Mouse (Mus musculus) layer of hippocampus, adult 8-10 months (tissue): Measurements from ENCODE around the gene Rab6b. TPM values are rescaled to one million over a fixed set of nuclear protein-coding genes. Genes with fewer than 3 reads are reported as not detected.

Experiments
- DNase-seq, 2 experiments: peaks; one replicate each; pipeline ENCODE4 v3.0.0; 2022; ENCODE audit warnings: low spot score in 2 of 2
- total RNA-seq, 4 experiments: library from RNA; stranded (reverse); gene quantifications; 2 replicates each; pipeline ENCODE4 v1.2.4; 2022

Gene Rab6b
- total RNA-seq, 4 experiments from 2014 or later: 390 to 451 (median 427) TPM

- DNase-seq: peak; percentile 88 to 90
Measured at GRCm38 (mm10) chr9:103201561-103202260, 90.1 kb downstream of the Rab6b start, which contains the start of gene Srprb. Gene Srprb (minus strand): TSS chr9:103202137.

GRCm38 (mm10) chr9:103205786-103206185 lies 94.2 kb downstream of the Rab6b start:
- DNase-seq: no peak

- DNase-seq: peak; percentile 32 to 55
Measured at GRCm38 (mm10) chr9:103207846-103208245, 96.3 kb downstream of the Rab6b start.

GRCm38 (mm10) chr9:103208802-103209423 lies 97.3 kb downstream of the Rab6b start:
- no peak for DNase-seq

- DNase-seq: no peak
Measured at GRCm38 (mm10) chr9:103212654-103213420, 101.2 kb downstream of the Rab6b start.

- DNase-seq: no peak
Measured at GRCm38 (mm10) chr9:103213631-103214030, 102.0 kb downstream of the Rab6b start.

GRCm38 (mm10) chr9:103214281-103214680 lies 102.7 kb downstream of the Rab6b start:
- DNase-seq: no peak

- DNase-seq: no peak
Measured at GRCm38 (mm10) chr9:103224721-103225120, 113.1 kb downstream of the Rab6b start.

GRCm38 (mm10) chr9:103225464-103225863 lies 113.9 kb downstream of the Rab6b start:
- DNase-seq: no peak

- no peak for DNase-seq
Measured at GRCm38 (mm10) chr9:103226806-103227205, 115.2 kb downstream of the Rab6b start.

GRCm38 (mm10) chr9:103227760-103228159 lies 116.2 kb downstream of the Rab6b start:
- DNase-seq: no peak

GRCm38 (mm10) chr9:103228370-103229003 lies 116.9 kb downstream of the Rab6b start:
- DNase-seq: no peak

- no peak for DNase-seq
Measured at GRCm38 (mm10) chr9:103229037-103229867, 117.7 kb downstream of the Rab6b start.

GRCm38 (mm10) chr9:103230151-103230951 lies 118.8 kb downstream of the Rab6b start, which contains the start of the genes Gm20425 and Trf:
Gene Gm20425 (minus strand): TSS chr9:103230307.
Gene Trf (minus strand): TSS chr9:103230444.
- DNase-seq: peak; percentile 73 to 83

- no peak for DNase-seq
Measured at GRCm38 (mm10) chr9:103232232-103233005, 120.8 kb downstream of the Rab6b start.

GRCm38 (mm10) chr9:103233006-103233395 lies 121.4 kb downstream of the Rab6b start:
- DNase-seq: no peak

- no peak for DNase-seq
Measured at GRCm38 (mm10) chr9:103234059-103234458, 122.5 kb downstream of the Rab6b start.

- DNase-seq: peak in 1 of 2 experiments; percentile 23
Measured at GRCm38 (mm10) chr9:103234565-103235165, 123.1 kb downstream of the Rab6b start.
